Mouse (Mus musculus): ENCODE measurements at regions not wholly inside any gene's neighbourhood (a gene's known extent, or its start where the extent isn't known, plus 50 kb on each side); places are given as distances from the start of the nearest gene placed in this dataset.

DNA sequence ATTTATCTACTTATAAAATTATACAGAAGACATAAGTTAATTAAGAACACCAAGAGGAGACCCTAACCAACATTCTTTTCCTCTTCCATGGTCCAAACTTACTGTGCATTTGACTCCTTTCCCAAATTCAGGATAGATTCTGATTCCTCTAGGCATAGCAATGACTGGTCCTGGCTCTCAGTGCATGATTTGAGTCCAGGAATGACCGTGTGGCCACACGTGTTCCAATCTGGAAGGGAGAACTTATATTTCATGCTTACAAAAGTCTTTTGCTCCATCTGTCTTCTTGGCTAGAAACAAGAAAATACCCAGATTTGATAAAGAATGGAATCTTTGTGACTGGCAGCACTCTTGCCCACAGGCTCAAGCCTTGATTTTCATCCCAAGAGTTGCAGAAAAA is 638.2 kb downstream of the Rapgef2 start:
- Histone ChIP-seq H3K27me3 (replicated peaks; ENCODE audit: control insufficient read depth, insufficient read depth, low read length) (no peaks in the 10 kb centered on the region), H3K9ac (replicated peaks; ENCODE audit: low read depth, low read length) (no peak overlapping the region), H3K4me1 (replicated peaks; ENCODE audit: control insufficient read depth, insufficient read depth, low read length) (no peaks in the 10 kb centered on the region), H3K36me3 (ENCODE audit: control insufficient read depth, insufficient read depth) (no peaks in the 10 kb centered on the region), H3K9me3 (ENCODE audit: control insufficient read depth, low read length) (no peaks in the 10 kb centered on the region), H3K4me2 (ENCODE audit: low read length) (no peak overlapping the region), H3K4me3 (replicated peaks; ENCODE audit: low read length) (no peak overlapping the region), H3K27ac (ENCODE audit: low read length) (no peak overlapping the region)
- WGBS, result 72% methylated on average over 2 of the region's 2 CpGs
- ATAC-seq, result peak; percentile 63

DNA sequence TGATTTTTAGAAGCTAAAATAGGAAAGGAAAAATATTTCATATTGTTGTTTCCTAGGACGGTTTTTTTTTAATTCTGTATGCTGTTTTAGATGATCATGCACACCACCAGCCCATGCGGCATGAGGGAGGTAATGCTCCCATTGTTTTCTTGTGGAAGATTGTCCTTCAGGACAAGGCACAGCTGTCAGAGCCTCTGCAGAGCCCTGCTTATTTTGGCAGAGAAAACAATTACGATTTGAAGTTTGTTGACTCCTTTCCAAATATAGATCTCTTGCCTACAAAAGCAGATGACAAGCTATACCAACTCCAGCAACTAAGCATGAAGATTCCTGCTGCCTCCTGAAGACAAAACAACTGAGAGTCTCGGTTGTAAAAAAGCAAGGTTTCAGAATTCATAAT is 650.9 kb downstream of the Rapgef2 start:
- 59% methylated on average over 4 of the region's 4 CpGs for whole genome bisulfite sequencing
- no peak for ATAC-seq
- Histone ChIP-seq H3K9me3 (ENCODE audit: control insufficient read depth, low read length) (no peaks in the 10 kb centered on the region; the same call in 1 of the 2 replicates), H3K9ac (replicated peaks; ENCODE audit: low read depth, low read length) (no peak overlapping the region), H3K4me1 (replicated peaks; ENCODE audit: control insufficient read depth, insufficient read depth, low read length) (no peaks in the 10 kb centered on the region), H3K4me2 (ENCODE audit: low read length) (no peak overlapping the region), H3K27ac (ENCODE audit: low read length) (no peak overlapping the region), H3K36me3 (ENCODE audit: control insufficient read depth, insufficient read depth) (no peaks in the 10 kb centered on the region), H3K27me3 (replicated peaks; ENCODE audit: control insufficient read depth, insufficient read depth, low read length) (no peaks in the 10 kb centered on the region), H3K4me3 (replicated peaks; ENCODE audit: low read length) (no peak overlapping the region)

DNA sequence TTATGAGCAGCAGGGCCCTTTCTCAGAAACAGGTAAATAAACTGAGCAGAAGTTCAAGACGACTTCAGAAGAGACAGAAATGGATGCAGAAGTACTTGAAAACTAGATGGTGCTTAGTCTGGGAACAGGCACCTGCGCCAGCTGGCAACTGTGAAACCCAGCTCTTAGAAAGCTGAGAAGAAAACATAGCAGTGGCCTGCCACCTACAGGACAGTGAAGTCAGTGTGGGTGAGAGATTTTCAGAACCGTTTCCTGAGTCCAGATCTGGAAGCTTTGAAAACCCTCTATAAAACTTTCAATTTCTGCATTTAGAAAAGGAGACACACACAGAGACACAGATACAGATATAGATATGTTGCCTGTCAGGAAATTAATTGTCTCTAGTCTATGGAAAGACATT is 667.4 kb downstream of the Rapgef2 start:
- H3K9me3 ChIP-seq (ENCODE audit: control insufficient read depth, low read length), result no peaks in the 10 kb centered on the region
- no peaks in the 10 kb centered on the region for H3K4me1 ChIP-seq (replicated peaks; ENCODE audit: control insufficient read depth, insufficient read depth, low read length)
- no peak overlapping the region for H3K9ac ChIP-seq (replicated peaks; ENCODE audit: low read depth, low read length)
- H3K36me3 ChIP-seq (ENCODE audit: control insufficient read depth, insufficient read depth), result no peaks in the 10 kb centered on the region
- H3K27me3 ChIP-seq (replicated peaks; ENCODE audit: control insufficient read depth, insufficient read depth, low read length), result no peaks in the 10 kb centered on the region
- peak; percentile 69 for ATAC-seq
- 30% methylated on average over 3 of the region's 3 CpGs for WGBS
- no peak overlapping the region for H3K27ac ChIP-seq (ENCODE audit: low read length)
- no peak overlapping the region for H3K4me2 ChIP-seq (ENCODE audit: low read length)
- H3K4me3 ChIP-seq (replicated peaks; ENCODE audit: low read length), result no peak overlapping the region

DNA sequence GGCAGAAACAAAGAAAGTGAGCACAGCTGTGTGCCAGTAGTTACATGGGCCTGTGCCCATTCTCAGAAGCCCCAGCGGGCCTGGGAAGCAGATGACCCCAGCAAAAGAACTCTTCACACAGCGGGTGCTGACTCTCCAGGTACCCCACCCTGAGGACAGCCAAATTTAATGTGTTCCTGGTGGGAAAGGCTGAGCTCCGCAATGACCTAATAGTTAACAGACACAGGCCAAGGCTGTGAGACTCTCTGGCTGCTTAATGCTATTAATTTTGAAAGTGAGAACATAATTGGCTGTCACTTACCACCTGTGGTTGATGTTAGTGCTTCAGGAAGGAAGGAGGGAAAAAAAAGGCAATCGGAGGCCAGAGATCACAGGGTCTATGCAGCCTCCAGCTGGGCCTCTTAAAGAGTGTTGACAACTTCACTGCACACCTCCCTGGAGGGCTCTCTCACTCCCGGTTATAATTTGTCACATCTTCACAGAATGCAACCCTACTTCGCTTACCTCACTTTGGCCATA is 691.5 kb downstream of the Rapgef2 start:
- no peaks in the 10 kb centered on the region for H3K36me3 ChIP-seq (ENCODE audit: control insufficient read depth, insufficient read depth)
- H3K4me3 ChIP-seq (replicated peaks; ENCODE audit: low read length), result no peak overlapping the region
- H3K4me1 ChIP-seq (replicated peaks; ENCODE audit: control insufficient read depth, insufficient read depth, low read length), result peaks cover 5% of the 10 kb centered on the region
- no peaks in the 10 kb centered on the region for H3K27me3 ChIP-seq (replicated peaks; ENCODE audit: control insufficient read depth, insufficient read depth, low read length)
- H3K9ac ChIP-seq (replicated peaks; ENCODE audit: low read depth, low read length), result no peak overlapping the region
- peak; percentile 74 for ATAC-seq
- no peak overlapping the region for H3K4me2 ChIP-seq (ENCODE audit: low read length)
- H3K27ac ChIP-seq (ENCODE audit: low read length), result no peak overlapping the region
- H3K9me3 ChIP-seq (ENCODE audit: control insufficient read depth, low read length), result no peaks in the 10 kb centered on the region
- WGBS, result 21% methylated on average over 6 of the region's 6 CpGs

DNA sequence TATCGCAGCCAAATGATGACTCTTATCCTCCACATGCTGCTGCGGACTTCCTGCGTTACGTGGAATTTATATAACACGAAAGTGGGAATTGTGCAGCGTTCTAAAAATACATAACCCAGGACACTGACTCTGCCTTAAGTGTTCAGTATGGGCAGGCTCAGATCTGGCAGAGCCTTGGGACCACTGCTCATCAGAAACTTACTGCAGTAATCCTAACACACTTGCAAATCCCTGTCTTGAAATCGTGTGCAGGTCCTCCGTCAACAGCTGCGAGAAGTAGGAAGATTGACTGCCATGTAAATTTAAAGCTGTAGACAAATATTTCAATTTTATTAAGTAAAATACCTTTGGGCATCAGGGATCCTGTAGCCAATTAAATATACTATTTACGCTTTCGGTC is 692.0 kb downstream of the Rapgef2 start:
- ATAC-seq, result no peak
- H3K9ac ChIP-seq (replicated peaks; ENCODE audit: low read depth, low read length), result no peak overlapping the region
- H3K36me3 ChIP-seq (ENCODE audit: control insufficient read depth, insufficient read depth), result no peaks in the 10 kb centered on the region
- H3K4me1 ChIP-seq (replicated peaks; ENCODE audit: control insufficient read depth, insufficient read depth, low read length), result peaks cover 5% of the 10 kb centered on the region
- no peaks in the 10 kb centered on the region for H3K27me3 ChIP-seq (replicated peaks; ENCODE audit: control insufficient read depth, insufficient read depth, low read length)
- whole genome bisulfite sequencing, result 79% methylated on average over 11 of the region's 11 CpGs
- H3K4me3 ChIP-seq (replicated peaks; ENCODE audit: low read length), result no peak overlapping the region
- no peaks in the 10 kb centered on the region for H3K9me3 ChIP-seq (ENCODE audit: control insufficient read depth, low read length)
- no peak overlapping the region for H3K27ac ChIP-seq (ENCODE audit: low read length)
- no peak overlapping the region for H3K4me2 ChIP-seq (ENCODE audit: low read length)

DNA sequence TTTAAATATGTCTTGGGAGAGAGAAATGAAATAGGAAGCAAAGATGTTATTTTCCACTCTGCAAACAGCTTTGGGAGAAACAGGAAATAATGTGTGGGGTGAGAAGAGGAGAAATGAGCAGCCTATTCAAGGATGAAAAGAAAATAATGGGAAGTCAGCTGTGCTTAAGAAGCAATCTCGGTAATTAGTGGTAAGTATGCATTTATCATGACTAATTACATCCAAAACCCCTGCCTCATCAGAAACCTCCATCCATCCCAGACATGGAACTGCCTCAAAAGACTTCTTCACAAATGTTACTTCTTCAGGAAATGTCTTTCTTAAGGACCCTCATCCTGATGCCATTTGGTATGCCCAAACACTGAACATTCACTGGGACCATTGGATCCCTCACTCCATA is 699.7 kb downstream of the Rapgef2 start:
- no peaks in the 10 kb centered on the region for H3K4me1 ChIP-seq (replicated peaks; ENCODE audit: control insufficient read depth, insufficient read depth, low read length)
- H3K36me3 ChIP-seq (ENCODE audit: control insufficient read depth, insufficient read depth), result no peaks in the 10 kb centered on the region
- peak; percentile 69 for ATAC-seq
- no peaks in the 10 kb centered on the region for H3K9me3 ChIP-seq (ENCODE audit: control insufficient read depth, low read length)
- no peak overlapping the region for H3K9ac ChIP-seq (replicated peaks; ENCODE audit: low read depth, low read length)
- no peak overlapping the region for H3K27ac ChIP-seq (ENCODE audit: low read length)
- no peak overlapping the region for H3K4me2 ChIP-seq (ENCODE audit: low read length)
- no peak overlapping the region for H3K4me3 ChIP-seq (replicated peaks; ENCODE audit: low read length)
- WGBS, result 40% methylated on average over 1 of the region's 1 CpGs
- no peaks in the 10 kb centered on the region for H3K27me3 ChIP-seq (replicated peaks; ENCODE audit: control insufficient read depth, insufficient read depth, low read length)

DNA sequence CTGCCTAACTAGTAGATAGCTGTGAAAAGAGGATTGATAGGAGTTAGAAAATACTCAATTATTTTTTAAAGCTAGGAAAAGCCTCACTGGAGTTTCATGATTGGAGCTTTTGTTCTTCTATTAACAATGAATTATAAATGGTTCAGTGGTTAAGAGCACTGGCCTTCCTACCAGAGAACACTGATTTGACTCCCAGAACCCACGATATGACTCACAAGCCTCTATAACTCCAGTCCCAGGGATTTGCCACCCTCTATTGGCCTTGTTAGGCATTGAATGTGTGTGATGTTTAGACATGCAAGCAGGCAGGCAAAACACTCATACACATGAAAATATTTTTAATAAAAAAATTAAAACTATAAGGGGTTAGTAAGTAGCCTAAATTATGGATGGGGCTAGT is 704.4 kb downstream of the Rapgef2 start:
- H3K4me1 ChIP-seq (replicated peaks; ENCODE audit: control insufficient read depth, insufficient read depth, low read length), result no peaks in the 10 kb centered on the region
- H3K4me3 ChIP-seq (replicated peaks; ENCODE audit: low read length), result no peak overlapping the region
- H3K36me3 ChIP-seq (ENCODE audit: control insufficient read depth, insufficient read depth), result no peaks in the 10 kb centered on the region
- no peak overlapping the region for H3K27ac ChIP-seq (ENCODE audit: low read length)
- no peak overlapping the region for H3K9ac ChIP-seq (replicated peaks; ENCODE audit: low read depth, low read length)
- peak; percentile 57; the same call in 1 of the 2 replicates for ATAC-seq
- no peak overlapping the region for H3K4me2 ChIP-seq (ENCODE audit: low read length)
- WGBS, result 11% methylated on average over 1 of the region's 1 CpGs
- H3K27me3 ChIP-seq (replicated peaks; ENCODE audit: control insufficient read depth, insufficient read depth, low read length), result no peaks in the 10 kb centered on the region
- no peaks in the 10 kb centered on the region for H3K9me3 ChIP-seq (ENCODE audit: control insufficient read depth, low read length)

DNA sequence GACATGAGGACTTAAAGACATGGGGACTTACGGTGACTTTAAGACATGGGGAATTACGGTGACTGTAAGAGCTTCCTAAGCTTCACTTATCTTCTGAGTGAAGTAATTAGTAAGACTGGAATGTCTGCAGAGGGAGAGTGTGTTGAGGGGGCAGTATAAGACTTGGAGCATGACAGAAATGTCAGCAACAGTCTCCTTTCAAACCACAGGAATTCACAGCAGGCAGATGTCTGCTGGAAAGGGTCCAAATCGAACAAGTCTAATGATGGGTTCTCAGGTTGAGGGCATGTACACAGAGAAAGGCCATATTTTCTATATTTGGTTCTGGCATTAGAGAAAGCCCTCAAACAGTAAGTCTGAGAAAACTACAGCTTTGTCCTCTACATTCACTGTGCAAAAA is 705.2 kb downstream of the Rapgef2 start:
- Histone ChIP-seq H3K27ac (ENCODE audit: low read length) (no peak overlapping the region), H3K4me2 (ENCODE audit: low read length) (no peak overlapping the region), H3K36me3 (ENCODE audit: control insufficient read depth, insufficient read depth) (no peaks in the 10 kb centered on the region), H3K9ac (replicated peaks; ENCODE audit: low read depth, low read length) (no peak overlapping the region), H3K27me3 (replicated peaks; ENCODE audit: control insufficient read depth, insufficient read depth, low read length) (no peaks in the 10 kb centered on the region), H3K4me3 (replicated peaks; ENCODE audit: low read length) (no peak overlapping the region), H3K4me1 (replicated peaks; ENCODE audit: control insufficient read depth, insufficient read depth, low read length) (peaks cover under 1% of the 10 kb centered on the region), H3K9me3 (ENCODE audit: control insufficient read depth, low read length) (no peaks in the 10 kb centered on the region)
- WGBS, result 48% methylated on average over 3 of the region's 3 CpGs
- ATAC-seq, result peak; percentile 23; the same call in 1 of the 2 replicates

DNA sequence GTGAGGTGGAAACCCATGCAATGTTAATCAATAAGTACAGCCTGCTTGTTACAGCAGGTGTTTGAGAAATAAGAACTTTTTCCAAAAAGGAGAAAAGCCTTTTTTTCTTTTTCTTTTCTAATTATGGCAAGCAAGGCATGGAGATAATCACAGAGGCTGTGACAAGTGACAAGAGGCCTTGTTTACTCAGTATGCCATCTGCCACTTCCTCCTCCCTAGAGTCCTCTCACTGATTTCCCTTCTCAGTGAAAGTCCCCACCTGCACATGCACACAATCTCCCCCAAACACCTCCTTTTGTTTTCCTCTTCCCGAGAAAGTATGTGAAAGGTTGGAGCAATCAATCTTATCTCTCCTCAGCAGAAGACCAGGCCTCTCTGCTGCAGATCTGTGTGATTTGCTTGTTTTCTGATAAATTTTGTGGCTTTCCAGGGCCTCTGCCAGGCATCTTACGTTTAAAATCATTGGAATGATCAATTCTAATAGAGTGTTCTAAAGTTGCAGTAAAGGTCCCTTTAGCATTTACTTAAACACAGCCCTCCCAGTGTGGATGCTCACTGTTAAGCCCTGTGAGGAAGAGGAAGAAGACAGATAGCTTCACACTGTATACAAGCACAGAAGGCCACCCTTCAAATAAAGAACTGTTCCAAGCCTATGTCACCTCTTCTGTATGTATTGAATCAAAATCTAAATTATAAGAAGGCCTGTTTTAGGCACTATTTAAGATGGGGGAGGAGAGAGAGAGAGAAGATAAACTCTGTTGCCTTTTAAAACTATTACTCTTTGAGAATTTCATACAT is 710.5 kb downstream of the Rapgef2 start:
- Histone ChIP-seq H3K4me3 (replicated peaks; ENCODE audit: low read length) (no peak overlapping the region), H3K4me1 (replicated peaks; ENCODE audit: control insufficient read depth, insufficient read depth, low read length) (peaks cover 6% of the 10 kb centered on the region), H3K9ac (replicated peaks; ENCODE audit: low read depth, low read length) (no peak overlapping the region), H3K4me2 (ENCODE audit: low read length) (no peak overlapping the region), H3K27ac (ENCODE audit: low read length) (no peak overlapping the region), H3K36me3 (ENCODE audit: control insufficient read depth, insufficient read depth) (no peaks in the 10 kb centered on the region), H3K27me3 (replicated peaks; ENCODE audit: control insufficient read depth, insufficient read depth, low read length) (no peaks in the 10 kb centered on the region), H3K9me3 (ENCODE audit: control insufficient read depth, low read length) (no peaks in the 10 kb centered on the region)
- peak; percentile 82 for ATAC-seq
- 24% methylated on average over 2 of the region's 2 CpGs for WGBS
